Mouse (Mus musculus) hematopoietic multipotent progenitor cell, adult 10-12 weeks (in vitro differentiated cells): ENCODE results near the gene Ina. TPM values are rescaled to one million over a fixed set of nuclear protein-coding genes. Genes with fewer than 3 reads are reported as not detected.

Source experiments
- polyA plus RNA-seq: library from polyadenylated mRNA; stranded (reverse); fragments of >175 nt; gene quantifications from 2 replicates; pipeline ENCODE4 v1.2.3, GENCODE M21; 2012; ENCODE audit warnings: low replicate concordance

Gene Ina
- polyA plus RNA-seq, result not detected in 2 replicates

GRCm38 (mm10) chr19:47014447-47015381, at the start of gene Ina, which contains the start of gene Nt5c2:
Ina (plus strand) TSS chr19:47014698.
Nt5c2 (minus strand) TSS chr19:47015153.

GRCm38 (mm10) chr19:47050271-47051032, 36.0 kb downstream of the Ina start, which contains the start of gene Pcgf6:
Pcgf6 (minus strand) TSS chr19:47050906.

GRCm38 (mm10) chr19:47067096-47067882, 52.8 kb downstream of the Ina start, which contains the start of gene Taf5:
Taf5 (plus strand) TSS chr19:47067746.

Other genes starting within 250 kb of the Ina start
- 2.6 and 7.5 TPM in 2 replicates for gene Nt5c2, start 455 bp downstream of the Ina start, polyA plus RNA-seq
- 8.2 and 17.0 TPM in 2 replicates for gene Pcgf6, start 36.2 kb downstream of the Ina start, polyA plus RNA-seq
- 3.3 and 5.2 TPM in 2 replicates for gene Taf5, start 53.0 kb downstream of the Ina start, polyA plus RNA-seq
- 0.64 and 18.6 TPM in 2 replicates for gene Usmg5, start 75.9 kb downstream of the Ina start, polyA plus RNA-seq
- gene Pdcd11, start 76.1 kb downstream of the Ina start, polyA plus RNA-seq, result 14.0 and 15.3 TPM in 2 replicates
- 47.7 and 56.3 TPM in 2 replicates for gene Calhm2, start 123.6 kb downstream of the Ina start, polyA plus RNA-seq
- gene Calhm1, start 129.6 kb downstream of the Ina start, polyA plus RNA-seq, result 0.12 TPM in 1 of 2 replicates, not detected in the other
- not detected in 2 replicates for gene Calhm3, start 143.1 kb downstream of the Ina start, polyA plus RNA-seq
- gene Neurl1a, start 164.1 kb downstream of the Ina start, polyA plus RNA-seq, result 1.4 and 3.5 TPM in 2 replicates